Mouse (Mus musculus) left cerebral cortex, adult 18-20 months (tissue): ENCODE results near the gene Spats1. TPM values are rescaled to one million over a fixed set of nuclear protein-coding genes. Genes with fewer than 3 reads are reported as not detected.
"Not testable (repeated sequence)": the region's sequence is repeated elsewhere in the genome, so short reads cannot be mapped to it uniquely, and the experiment has no call there.

ENCODE experiments used
- DNase-seq, 2 experiments: peaks; one replicate each; pipeline ENCODE4 v3.0.0; 2021 to 2022; ENCODE audit warnings: low spot score in 2 of 2, mixed read lengths in 1 of 2
- total RNA-seq, 2 experiments: library from RNA; stranded (reverse); gene quantifications; 2 replicates each; pipeline ENCODE4 v1.2.3; 2021

Spats1 gene
- total RNA-seq, 2 experiments from 2014 or later: 4.7 to 6.2 TPM

GRCm38 (mm10) chr17:45490532-45491154 is 15.4 kb upstream of the Spats1 start:
- DNase-seq: no peak

GRCm38 (mm10) chr17:45489736-45490135 is 14.5 kb upstream of the Spats1 start:
- no peak for DNase-seq

GRCm38 (mm10) chr17:45488321-45489254 is 13.4 kb upstream of the Spats1 start:
- no peak for DNase-seq

- DNase-seq: no peak
Observed at GRCm38 (mm10) chr17:45487216-45487615, 12.0 kb upstream of the Spats1 start.

- no peak for DNase-seq
Observed at GRCm38 (mm10) chr17:45485581-45485980, 10.4 kb upstream of the Spats1 start.

GRCm38 (mm10) chr17:45480429-45480828 is 5.2 kb upstream of the Spats1 start:
- DNase-seq: no peak

- DNase-seq: peak; percentile 87 to 92
Observed at GRCm38 (mm10) chr17:45478234-45478825, 3.1 kb upstream of the Spats1 start.

- DNase-seq: no peak
Observed at GRCm38 (mm10) chr17:45474146-45474545, 1.1 kb downstream of the Spats1 start.

- no peak for DNase-seq
Observed at GRCm38 (mm10) chr17:45473667-45474066, 1.5 kb downstream of the Spats1 start.

GRCm38 (mm10) chr17:45470726-45471125 is 4.5 kb downstream of the Spats1 start:
- DNase-seq: no peak

- DNase-seq: no peak
Observed at GRCm38 (mm10) chr17:45468302-45468701, 6.9 kb downstream of the Spats1 start.

- DNase-seq: no peak
Observed at GRCm38 (mm10) chr17:45466701-45467100, 8.5 kb downstream of the Spats1 start.

GRCm38 (mm10) chr17:45464255-45464654 is 11.0 kb downstream of the Spats1 start:
- no peak for DNase-seq

GRCm38 (mm10) chr17:45462506-45462905 is 12.7 kb downstream of the Spats1 start:
- DNase-seq: no peak

- no peak for DNase-seq
Observed at GRCm38 (mm10) chr17:45459062-45459461, 16.2 kb downstream of the Spats1 start.

- DNase-seq: no peak
Observed at GRCm38 (mm10) chr17:45458516-45458915, 16.7 kb downstream of the Spats1 start.

- no peak for DNase-seq
Observed at GRCm38 (mm10) chr17:45457487-45457886, 17.7 kb downstream of the Spats1 start.

GRCm38 (mm10) chr17:45456260-45457152 is 18.7 kb downstream of the Spats1 start:
- no peak for DNase-seq

- DNase-seq: not testable (repeated sequence)
Observed at GRCm38 (mm10) chr17:45455783-45456182, 19.4 kb downstream of the Spats1 start.

- no peak for DNase-seq
Observed at GRCm38 (mm10) chr17:45454794-45455193, 20.4 kb downstream of the Spats1 start.

GRCm38 (mm10) chr17:45452271-45452670 is 22.9 kb downstream of the Spats1 start:
- DNase-seq: no peak
